Mouse (Mus musculus) adrenal gland, postnatal 10 days (tissue): Measurements from ENCODE around the gene Tstd1. TPM values are rescaled to one million over a fixed set of nuclear protein-coding genes. Genes with fewer than 3 reads are reported as not detected.

Experiments
- DNase-seq: peaks from one replicate; pipeline ENCODE4 v3.0.0; 2021; ENCODE audit warnings: mixed read lengths
- total RNA-seq, 2 experiments: library from RNA; stranded (reverse); gene quantifications; 2 replicates each; pipeline ENCODE4 v1.2.3; 2021

The Tstd1 gene
- total RNA-seq, 2 experiments from 2014 or later, result 16.6 to 36.1 TPM

DNA sequence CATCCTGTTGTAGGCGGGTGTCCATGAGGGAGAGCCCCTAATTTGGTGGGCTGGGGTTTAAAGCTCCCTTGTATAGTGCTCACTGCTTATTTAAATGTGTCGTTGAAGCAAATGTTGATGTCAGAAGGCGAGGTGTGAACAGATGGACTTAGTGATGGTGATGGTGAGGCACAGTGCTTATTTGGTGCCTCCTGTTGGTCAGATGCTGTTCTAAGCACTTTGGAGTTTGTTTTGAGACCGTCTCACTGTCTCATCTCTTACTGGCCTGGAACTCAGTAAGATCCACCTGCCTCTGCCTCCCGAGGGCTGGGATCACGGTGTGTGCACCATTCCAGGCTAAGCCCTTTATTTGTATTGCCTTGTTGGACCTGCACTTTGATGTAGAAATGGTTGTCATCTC, 36.3 kb downstream of the Tstd1 start:
- no peak for DNase-seq

DNA sequence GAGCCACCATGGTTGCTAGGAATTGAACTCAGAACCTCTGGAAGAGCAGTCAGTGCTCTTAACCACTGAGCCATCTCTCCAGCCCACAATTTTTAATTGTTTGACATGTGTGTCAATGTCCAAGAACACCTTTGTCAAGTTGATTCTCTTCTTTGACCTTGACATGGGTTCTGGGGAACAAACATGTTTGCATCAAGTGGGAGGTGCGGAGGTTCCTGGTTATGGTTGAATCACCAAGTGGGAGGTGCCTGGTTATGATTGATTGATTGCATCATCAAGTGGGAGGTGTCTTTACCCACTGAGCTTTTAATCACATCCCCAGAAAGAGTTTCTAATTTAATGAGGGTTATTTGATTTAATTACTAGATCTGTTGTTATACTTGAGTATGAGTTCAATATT, 38.9 kb downstream of the Tstd1 start:
- DNase-seq, result no peak

DNA sequence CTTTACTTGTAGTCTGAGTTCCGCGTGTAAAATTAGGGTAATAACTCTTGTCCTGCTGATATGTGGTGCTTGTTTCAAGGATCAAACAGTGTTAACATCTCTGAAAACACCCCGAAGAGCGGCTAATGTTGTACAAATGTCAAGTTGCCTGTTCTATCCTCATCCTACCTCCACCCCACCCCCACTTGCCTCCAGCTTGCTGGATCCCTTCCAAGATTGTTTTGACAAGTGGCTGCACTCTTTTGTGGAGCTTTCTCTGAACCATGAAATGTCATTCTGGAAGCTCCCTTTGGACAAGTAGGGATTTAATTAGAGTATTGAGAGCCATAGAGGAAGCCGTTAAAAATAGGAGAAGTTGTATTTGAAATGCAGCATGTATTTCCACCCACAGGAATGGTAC, 41.1 kb downstream of the Tstd1 start:
- no peak for DNase-seq

DNA sequence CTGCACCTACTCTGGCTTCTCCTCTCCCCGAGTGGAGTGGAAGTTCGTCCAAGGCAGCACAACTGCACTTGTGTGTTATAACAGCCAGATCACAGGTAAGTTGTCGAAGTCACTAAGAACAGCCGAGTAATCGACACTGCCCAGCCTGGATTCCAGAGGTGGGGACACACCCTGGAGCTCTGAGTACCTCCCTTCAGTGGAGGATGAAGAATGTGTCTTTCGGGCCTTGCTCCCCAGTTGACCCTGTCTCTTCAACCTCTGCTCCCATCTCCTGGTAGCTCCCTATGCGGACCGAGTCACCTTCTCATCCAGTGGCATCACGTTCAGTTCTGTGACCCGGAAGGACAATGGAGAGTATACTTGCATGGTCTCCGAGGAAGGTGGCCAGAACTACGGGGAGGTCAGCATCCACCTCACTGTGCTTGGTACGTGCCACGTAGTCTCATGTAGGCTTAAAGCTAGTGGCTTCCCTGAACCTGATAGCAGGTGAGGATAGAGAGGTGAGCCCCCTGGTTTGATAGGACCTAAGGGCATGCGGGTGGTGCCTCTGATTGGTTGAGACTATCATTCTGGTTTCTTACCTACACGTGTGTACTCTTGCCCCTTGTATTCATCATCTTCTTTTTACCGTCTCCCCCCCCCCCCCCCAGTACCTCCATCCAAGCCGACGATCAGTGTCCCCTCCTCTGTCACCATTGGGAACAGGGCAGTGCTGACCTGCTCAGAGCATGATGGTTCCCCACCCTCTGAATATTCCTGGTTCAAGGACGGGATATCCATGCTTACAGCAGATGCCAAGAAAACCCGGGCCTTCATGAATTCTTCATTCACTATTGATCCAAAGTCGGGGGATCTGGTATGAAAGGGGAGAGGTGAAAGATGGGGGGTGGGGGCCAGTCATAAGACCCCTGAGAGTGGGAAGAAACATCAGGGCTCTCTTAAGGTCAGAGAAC, 42.2 kb downstream of the Tstd1 start:
- DNase-seq, result no peak

DNA sequence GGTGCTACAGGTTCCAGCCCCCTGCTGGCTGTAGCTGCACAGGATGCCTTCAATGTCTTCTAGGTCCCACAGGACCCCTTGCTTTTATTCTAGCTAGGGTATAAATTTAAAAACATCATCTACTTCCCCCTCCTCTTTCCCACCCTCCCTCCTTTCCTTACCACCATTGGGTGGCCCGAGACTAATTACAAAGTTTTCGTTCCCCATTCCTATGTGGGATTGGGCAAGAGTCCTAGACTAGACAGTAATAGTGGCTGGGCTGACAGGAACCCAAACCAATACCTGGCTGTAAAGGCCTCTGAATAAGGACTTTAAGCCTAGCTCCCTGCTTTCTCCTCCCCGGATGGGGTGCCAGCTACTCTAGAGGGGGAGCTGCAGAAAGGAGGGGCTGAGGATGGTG, 44.5 kb downstream of the Tstd1 start:
- DNase-seq, result no peak

DNA sequence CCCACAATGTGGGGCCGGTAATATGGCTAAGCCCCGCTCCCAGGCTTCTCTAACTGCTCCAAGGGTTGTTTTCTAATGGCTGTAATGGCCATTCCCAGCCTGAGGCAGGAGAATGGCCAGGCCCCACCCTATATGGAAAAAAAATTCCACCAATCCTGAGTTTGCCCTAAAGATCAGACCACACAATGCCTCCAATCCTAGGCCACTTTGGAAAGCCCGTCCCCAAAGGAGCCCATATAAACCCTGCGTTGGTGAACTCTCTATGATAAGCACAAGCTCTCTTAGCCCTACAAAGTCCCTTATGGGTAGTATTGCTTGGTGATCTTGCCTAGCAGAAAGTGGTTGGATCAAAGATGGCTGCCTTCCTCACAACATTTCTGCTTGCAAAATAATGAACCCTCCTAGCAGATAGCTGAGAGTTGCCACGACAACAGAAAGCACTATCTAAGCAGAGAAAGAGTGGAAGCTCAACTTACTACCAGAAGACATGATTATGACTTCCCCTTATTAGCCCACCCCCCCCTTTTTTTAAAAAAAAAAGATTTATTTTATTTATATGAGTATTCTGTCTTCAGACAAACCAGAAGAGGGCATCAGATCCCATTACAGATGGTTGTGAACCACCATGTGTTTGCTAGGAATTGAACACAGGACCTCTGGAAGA, 47.2 kb downstream of the Tstd1 start:
- no peak for DNase-seq

DNA sequence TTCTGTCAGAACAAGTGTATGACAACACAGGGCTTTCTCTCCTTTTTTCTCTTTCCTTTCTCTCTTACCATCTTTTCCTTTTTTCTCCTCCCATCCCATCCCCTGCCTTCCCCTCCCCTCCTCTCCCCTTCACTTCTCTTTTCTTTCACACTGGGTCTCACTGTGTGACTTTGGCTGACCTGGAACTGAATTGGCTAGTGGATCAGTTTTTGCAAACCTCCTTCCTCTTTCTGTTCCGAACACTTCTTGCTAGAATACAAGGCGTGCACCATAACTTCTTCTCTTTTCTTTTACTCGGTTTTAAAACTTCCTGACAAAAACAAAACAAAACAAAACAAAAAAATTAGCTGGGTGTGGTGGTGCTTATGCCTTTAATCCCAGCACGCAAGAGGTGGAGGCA, 47.9 kb downstream of the Tstd1 start:
- DNase-seq, result no peak

DNA sequence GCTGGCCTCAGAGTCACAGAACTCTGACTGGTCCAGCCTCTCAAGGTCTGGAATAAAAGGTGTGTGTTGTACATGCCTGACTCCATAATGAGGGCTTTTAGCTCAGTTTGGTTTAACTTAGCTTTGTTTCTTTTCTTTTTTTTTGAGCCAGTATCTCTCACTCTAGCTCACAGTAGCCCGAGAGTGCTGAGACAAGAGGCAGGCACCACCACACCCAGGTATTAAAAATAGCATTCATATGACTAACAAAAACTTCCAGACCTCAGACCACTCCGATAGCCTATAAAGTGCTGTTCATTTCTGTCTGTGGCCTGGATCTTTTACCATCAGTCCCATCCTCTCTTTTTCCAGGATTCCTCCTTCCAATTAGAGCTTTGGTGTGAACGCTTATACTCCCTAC, 51.0 kb downstream of the Tstd1 start:
- DNase-seq, result no peak

Other genes with a start within 250 kb of the Tstd1 start
- gene Pcp4l1, start 222.6 kb upstream of the Tstd1 start, total RNA-seq, result 10 to 100 TPM; 28.0 to 30.7 TPM
- gene Nr1i3, start 204.9 kb upstream of the Tstd1 start, total RNA-seq, result 10 to 100 TPM; 13.4 to 29.4 TPM
- 10 to 100 TPM; 46.9 to 58.1 TPM for gene Tomm40l, start 196.4 kb upstream of the Tstd1 start, total RNA-seq
- gene Apoa2, start 193.8 kb upstream of the Tstd1 start, total RNA-seq, result 1,000 to 10,000 TPM; 1,052 to 2,650 TPM
- gene Fcer1g, start 184.5 kb upstream of the Tstd1 start, total RNA-seq, result 10 to 100 TPM; 14.4 to 19.2 TPM
- 1 to 10 TPM; 4.0 to 5.1 TPM for gene Adamts4, start 168.5 kb upstream of the Tstd1 start, total RNA-seq
- gene Ndufs2, start 167.5 kb upstream of the Tstd1 start, total RNA-seq, result 1,000 to 10,000 TPM in 1 of 2 experiments, 100 to 1,000 TPM in 1; 996 to 1,019 TPM
- 10 to 100 TPM; 28.9 to 34.7 TPM for gene B4galt3, start 148.5 kb upstream of the Tstd1 start, total RNA-seq
- 10 to 100 TPM; 30.8 to 43.8 TPM for gene Ppox, start 137.7 kb upstream of the Tstd1 start, total RNA-seq
- 10 to 100 TPM; 31.8 to 40.2 TPM for gene Usp21, start 130.9 kb upstream of the Tstd1 start, total RNA-seq
- 100 to 1,000 TPM; 145 to 153 TPM for gene Ufc1, start 123.8 kb upstream of the Tstd1 start, total RNA-seq
- 10 to 100 TPM; 33.7 to 35.2 TPM for gene Dedd, start 89.7 kb upstream of the Tstd1 start, total RNA-seq
- 10 to 100 TPM; 51.4 to 56.0 TPM for gene Nit1, start 73.2 kb upstream of the Tstd1 start, total RNA-seq
- 100 to 1,000 TPM; 107 to 114 TPM for gene Pfdn2, start 73.2 kb upstream of the Tstd1 start, total RNA-seq
- gene Klhdc9, start 58.1 kb upstream of the Tstd1 start, total RNA-seq, result 1 to 10 TPM; 5.3 to 5.7 TPM
- gene Nectin4, start 48.8 kb upstream of the Tstd1 start, total RNA-seq, result under 1 TPM; 0.12 to 0.21 TPM
- 1 to 10 TPM; 5.1 to 6.1 TPM for gene Arhgap30, start 29.9 kb upstream of the Tstd1 start, total RNA-seq
- gene Usf1, start 7.6 kb upstream of the Tstd1 start, total RNA-seq, result 10 to 100 TPM; 53.5 to 67.7 TPM
- gene F11r, start 18.7 kb downstream of the Tstd1 start, total RNA-seq, result 10 to 100 TPM; 64.9 to 66.2 TPM
- 1 to 10 TPM; 5.9 to 6.7 TPM for gene Alyref2, start 84.6 kb downstream of the Tstd1 start, total RNA-seq
- not detected for gene Itln1, start 116.4 kb downstream of the Tstd1 start, total RNA-seq
- 1 to 10 TPM in 1 of 2 experiments, under 1 TPM in 1; 0.82 to 1.1 TPM for gene Cd244a, start 140.3 kb downstream of the Tstd1 start, total RNA-seq
- 1 to 10 TPM; 1.7 to 2.2 TPM for gene Ly9, start 188.5 kb downstream of the Tstd1 start, total RNA-seq
- gene Slamf7, start 234.2 kb downstream of the Tstd1 start, total RNA-seq, result 1 to 10 TPM; 1.1 TPM